Mouse (Mus musculus): ENCODE results near the gene Oas1f. TPM values are rescaled to one million over a fixed set of nuclear protein-coding genes. Genes with fewer than 3 reads are reported as not detected.

Gene Oas1f
- polyA plus RNA-seq, 1 experiment: not detected

GRCm38 (mm10) chr5:120844713-120845112 lies 2.5 kb upstream of the Oas1f start:
- Histone ChIP-seq H3K36me3 (ENCODE audit: control insufficient read depth, insufficient read depth, low read length) (no peaks in the 10 kb centered on the region), H3K4me3 (ENCODE audit: extremely low read depth, insufficient read depth, insufficient read length) (no peak overlapping the region), H3K4me1 (ENCODE audit: control insufficient read depth, insufficient read depth, insufficient read length) (no peaks in the 10 kb centered on the region), H3K27ac (ENCODE audit: insufficient read depth, low read length) (no peak overlapping the region), H3K27me3 (ENCODE audit: control insufficient read depth, insufficient read depth, low read length) (no peaks in the 10 kb centered on the region)
- TF ChIP-seq POLR2A (IDR thresholded peaks at IDR 0.05; ENCODE audit: low read depth, low read length) (no peak), CTCF (IDR thresholded peaks at IDR 0.05; ENCODE audit: extremely low read depth, insufficient read depth, insufficient read length, insufficient replicate concordance) (no peak)
- 48% methylated on average over 3 of the region's 3 CpGs for WGBS
- DNase-seq (ENCODE audit: low read depth in 1 of 2, low spot score in 2 of 2): no peak

GRCm38 (mm10) chr5:120849601-120850136 lies 2.5 kb downstream of the Oas1f start:
- no peak overlapping the region for H3K27ac ChIP-seq (ENCODE audit: insufficient read depth, low read length)
- no peak for TF ChIP-seq POLR2A (IDR thresholded peaks at IDR 0.05; ENCODE audit: low read depth, low read length)
- TF ChIP-seq CTCF (IDR thresholded peaks at IDR 0.05; ENCODE audit: extremely low read depth, insufficient read depth, insufficient read length, insufficient replicate concordance): peak; percentile 42; the same call in 1 of the 2 replicates
- H3K4me1 ChIP-seq (ENCODE audit: control insufficient read depth, insufficient read depth, insufficient read length): no peaks in the 10 kb centered on the region
- H3K36me3 ChIP-seq (ENCODE audit: control insufficient read depth, insufficient read depth, low read length): no peaks in the 10 kb centered on the region
- no peaks in the 10 kb centered on the region for H3K27me3 ChIP-seq (ENCODE audit: control insufficient read depth, insufficient read depth, low read length)
- WGBS: 52% methylated on average over 3 of the region's 3 CpGs
- peak; percentile 7 to 33 for DNase-seq (ENCODE audit: low read depth in 1 of 2, low spot score in 2 of 2)
- H3K4me3 ChIP-seq (ENCODE audit: extremely low read depth, insufficient read depth, insufficient read length): no peak overlapping the region

GRCm38 (mm10) chr5:120859241-120859640 lies 12.1 kb downstream of the Oas1f start:
- no peak overlapping the region for H3K27ac ChIP-seq (ENCODE audit: insufficient read depth, low read length)
- WGBS: 81% methylated on average over 2 of the region's 2 CpGs
- no peak for DNase-seq (ENCODE audit: low read depth in 1 of 2, low spot score in 2 of 2)
- TF ChIP-seq POLR2A (IDR thresholded peaks at IDR 0.05; ENCODE audit: low read depth, low read length) (no peak), CTCF (IDR thresholded peaks at IDR 0.05; ENCODE audit: extremely low read depth, insufficient read depth, insufficient read length, insufficient replicate concordance) (no peak)
- no peaks in the 10 kb centered on the region for H3K4me1 ChIP-seq (ENCODE audit: control insufficient read depth, insufficient read depth, insufficient read length)
- no peaks in the 10 kb centered on the region for H3K36me3 ChIP-seq (ENCODE audit: control insufficient read depth, insufficient read depth, low read length)
- no peaks in the 10 kb centered on the region for H3K27me3 ChIP-seq (ENCODE audit: control insufficient read depth, insufficient read depth, low read length)
- no peak overlapping the region for H3K4me3 ChIP-seq (ENCODE audit: extremely low read depth, insufficient read depth, insufficient read length)

- Histone ChIP-seq H3K27me3 (ENCODE audit: control insufficient read depth, insufficient read depth, low read length) (no peaks in the 10 kb centered on the region), H3K4me3 (ENCODE audit: extremely low read depth, insufficient read depth, insufficient read length) (no peak within 1 kb of the TSS), H3K27ac (ENCODE audit: insufficient read depth, low read length) (no peak within 1 kb of the TSS), H3K4me1 (ENCODE audit: control insufficient read depth, insufficient read depth, insufficient read length) (no peaks in the 10 kb centered on the region), H3K36me3 (ENCODE audit: control insufficient read depth, insufficient read depth, low read length) (no peaks in the 10 kb centered on the region)
- WGBS: 63% methylated on average over 4 of the region's 4 CpGs
- no peak for TF ChIP-seq CTCF (IDR thresholded peaks at IDR 0.05; ENCODE audit: extremely low read depth, insufficient read depth, insufficient read length, insufficient replicate concordance)
- no peak for DNase-seq (ENCODE audit: low read depth in 1 of 2, low spot score in 2 of 2)
These were observed 14.0 kb downstream of the Oas1f start, which contains the start of gene Oas1h for GRCm38 (mm10) chr5:120861121-120861520. Oas1h (plus strand) TSS chr5:120861421.

GRCm38 (mm10) chr5:120865336-120865860 lies 18.2 kb downstream of the Oas1f start:
- Histone ChIP-seq H3K27ac (ENCODE audit: insufficient read depth, low read length) (no peak overlapping the region), H3K27me3 (ENCODE audit: control insufficient read depth, insufficient read depth, low read length) (no peaks in the 10 kb centered on the region), H3K4me1 (ENCODE audit: control insufficient read depth, insufficient read depth, insufficient read length) (no peaks in the 10 kb centered on the region), H3K36me3 (ENCODE audit: control insufficient read depth, insufficient read depth, low read length) (no peaks in the 10 kb centered on the region), H3K4me3 (ENCODE audit: extremely low read depth, insufficient read depth, insufficient read length) (no peak overlapping the region)
- TF ChIP-seq POLR2A (IDR thresholded peaks at IDR 0.05; ENCODE audit: low read depth, low read length) (no peak), CTCF (IDR thresholded peaks at IDR 0.05; ENCODE audit: extremely low read depth, insufficient read depth, insufficient read length, insufficient replicate concordance) (no peak)
- WGBS: 77% methylated on average over 3 of the region's 3 CpGs
- peak in 1 of 2 experiments; percentile 4 for DNase-seq (ENCODE audit: low read depth in 1 of 2, low spot score in 2 of 2)

GRCm38 (mm10) chr5:120869436-120870015 lies 22.4 kb downstream of the Oas1f start:
- no peak for TF ChIP-seq CTCF (IDR thresholded peaks at IDR 0.05; ENCODE audit: extremely low read depth, insufficient read depth, insufficient read length, insufficient replicate concordance)
- no peak for TF ChIP-seq POLR2A (IDR thresholded peaks at IDR 0.05; ENCODE audit: low read depth, low read length)
- H3K27ac ChIP-seq (ENCODE audit: insufficient read depth, low read length): no peak overlapping the region
- no peaks in the 10 kb centered on the region for H3K4me1 ChIP-seq (ENCODE audit: control insufficient read depth, insufficient read depth, insufficient read length)
- WGBS: 86% methylated on average over 7 of the region's 7 CpGs
- no peak for DNase-seq (ENCODE audit: low read depth in 1 of 2, low spot score in 2 of 2)
- no peak overlapping the region for H3K4me3 ChIP-seq (ENCODE audit: extremely low read depth, insufficient read depth, insufficient read length)
- no peaks in the 10 kb centered on the region for H3K36me3 ChIP-seq (ENCODE audit: control insufficient read depth, insufficient read depth, low read length)
- no peaks in the 10 kb centered on the region for H3K27me3 ChIP-seq (ENCODE audit: control insufficient read depth, insufficient read depth, low read length)

- no peak overlapping the region for H3K27ac ChIP-seq (ENCODE audit: insufficient read depth, low read length)
- no peaks in the 10 kb centered on the region for H3K27me3 ChIP-seq (ENCODE audit: control insufficient read depth, insufficient read depth, low read length)
- H3K4me1 ChIP-seq (ENCODE audit: control insufficient read depth, insufficient read depth, insufficient read length): no peaks in the 10 kb centered on the region
- TF ChIP-seq POLR2A (IDR thresholded peaks at IDR 0.05; ENCODE audit: low read depth, low read length) (no peak), CTCF (IDR thresholded peaks at IDR 0.05; ENCODE audit: extremely low read depth, insufficient read depth, insufficient read length, insufficient replicate concordance) (no peak)
- no peak overlapping the region for H3K4me3 ChIP-seq (ENCODE audit: extremely low read depth, insufficient read depth, insufficient read length)
- no peaks in the 10 kb centered on the region for H3K36me3 ChIP-seq (ENCODE audit: control insufficient read depth, insufficient read depth, low read length)
- no peak for DNase-seq (ENCODE audit: low read depth in 1 of 2, low spot score in 2 of 2)
- WGBS: 69% methylated on average over 3 of the region's 3 CpGs
These were observed 22.9 kb downstream of the Oas1f start for GRCm38 (mm10) chr5:120870081-120870480.
